Mouse (Mus musculus) erythroblast, embryonic 14.5 days (primary cell): ENCODE data around the gene Vwa5b2.

Source experiments
- GATA1 ChIP-seq: IDR thresholded peaks from 2 replicates; pipeline ENCODE4 v1.6.1; 2012; ENCODE audit warnings: low read length, inconsistent platforms, mixed read lengths
- TAL1 ChIP-seq: IDR thresholded peaks from 3 replicates; pipeline ENCODE4 v1.6.1; 2012; ENCODE audit warnings: low read length, inconsistent platforms, mixed read lengths

- TF ChIP-seq TAL1 = no peak
- no peak for TF ChIP-seq GATA1
These were observed 64.0 kb downstream of the Vwa5b2 start for GRCm38 (mm10) chr16:20653315-20653714.
